Mouse (Mus musculus) neural tube, embryonic 15.5 days (tissue): ENCODE measurements around the gene Fyn. TPM values are rescaled to one million over a fixed set of nuclear protein-coding genes. Genes with fewer than 3 reads are reported as not detected.

ENCODE experiments used
- ATAC-seq: fragments of 200-750 bp; cut with Nextera tagmentation; 2 replicates; pipeline ENCODE4 v1.8.0; 2017; ENCODE audit warnings: mild to moderate bottlenecking, moderate TSS enrichment, moderate library complexity; ENCODE audit not compliant: low FRiP score
- H3K27ac ChIP-seq: fragments of 300-500 bp; sonication (generic); replicated peaks from 2 replicates; pipeline ENCODE4 v1.5.1; 2015; ENCODE audit warnings: mild to moderate bottlenecking, inconsistent platforms
- H3K27me3 ChIP-seq: fragments of 300-500 bp; sonication (generic); replicated peaks from 2 replicates; pipeline ENCODE4 v1.6.1; 2015; ENCODE audit warnings: inconsistent platforms
- H3K36me3 ChIP-seq: fragments of 300-500 bp; sonication (generic); 2 replicates; pipeline ENCODE4 v1.6.1; 2015; ENCODE audit warnings: inconsistent platforms
- H3K4me1 ChIP-seq: fragments of 300-500 bp; sonication (generic); 2 replicates; pipeline ENCODE4 v1.6.1; 2015; ENCODE audit warnings: inconsistent platforms
- H3K4me2 ChIP-seq: fragments of 300-500 bp; sonication (generic); 2 replicates; pipeline ENCODE4 v1.6.1; 2015; ENCODE audit warnings: inconsistent platforms, mild to moderate bottlenecking, moderate library complexity
- H3K4me3 ChIP-seq: fragments of 300-500 bp; sonication (generic); replicated peaks from 2 replicates; pipeline ENCODE4 v1.5.1; 2015; ENCODE audit warnings: mild to moderate bottlenecking, inconsistent platforms
- H3K9ac ChIP-seq: fragments of 300-500 bp; sonication (generic); replicated peaks from 2 replicates; pipeline ENCODE4 v1.6.1; 2015; ENCODE audit warnings: mild to moderate bottlenecking, inconsistent platforms
- H3K9me3 ChIP-seq: fragments of 300-500 bp; sonication (generic); replicated peaks from 2 replicates; pipeline ENCODE4 v1.6.1; 2016; ENCODE audit warnings: inconsistent platforms
- WGBS: fragments of 180-500 bp; shearing (Covaris S2); methylation state at CpG from one replicate; pipeline ENCODE4 v1.1.7; 2015; ENCODE audit warnings: mixed read lengths; 5-methylcytosine and 5-hydroxymethylcytosine counted together
- polyA plus RNA-seq: library from polyadenylated mRNA; unstranded; fragments of >200 nt; fragmentation: Nextera tagmentation; extraction: Ambion mirVana; gene quantifications from 2 replicates; pipeline ENCODE4 v1.2.1, GENCODE M21; 2015

The Fyn gene
- polyA plus RNA-seq, 1 experiment from 2014 or later = 76.5 TPM

DNA sequence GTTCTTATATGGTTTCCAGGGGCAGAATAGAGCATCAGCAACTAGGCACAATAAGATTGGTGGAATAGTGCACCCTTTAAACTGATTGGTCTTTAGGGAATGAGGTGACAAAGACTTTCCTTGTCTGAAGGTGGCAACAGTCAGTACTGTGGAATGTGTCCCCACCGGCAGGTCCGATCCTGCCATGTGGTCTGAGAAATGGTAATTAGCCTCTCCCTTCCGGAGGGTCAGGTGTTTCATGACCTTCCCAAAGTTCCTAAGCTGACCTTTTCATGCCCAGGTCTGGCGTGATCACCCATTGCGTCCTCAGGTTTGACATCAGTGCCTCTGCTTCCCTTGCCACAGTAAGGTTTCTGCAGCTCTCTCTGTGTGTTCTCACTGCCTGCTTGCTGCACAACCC is 134.7 kb downstream of the Fyn start:
- ATAC-seq = no peak
- peak overlapping the region; percentile 82; the same call in 1 of the 2 replicates for H3K27ac ChIP-seq
- no peak overlapping the region for H3K4me2 ChIP-seq

DNA sequence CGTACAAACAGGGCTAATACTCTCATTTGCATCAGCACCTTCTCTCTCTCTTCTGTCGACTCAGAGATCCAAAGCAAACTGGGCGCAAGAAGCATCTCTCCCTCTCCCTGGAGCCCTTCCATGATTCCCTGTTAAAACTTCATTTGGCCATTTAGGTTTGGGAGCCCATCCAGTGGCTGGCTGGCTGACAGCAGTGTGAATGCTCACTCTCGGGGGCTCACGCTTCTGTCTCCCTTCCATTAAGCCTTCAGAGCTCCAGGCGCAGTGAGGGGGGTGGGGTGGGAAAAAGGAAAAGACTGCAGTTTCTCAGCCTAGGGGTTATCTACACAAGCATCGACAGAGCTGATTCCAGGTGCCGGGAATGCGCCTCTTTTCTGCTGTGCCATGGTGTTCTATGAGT is 136.4 kb downstream of the Fyn start:
- peaks cover 84% of the 10 kb centered on the region for H3K4me1 ChIP-seq
- H3K27me3 ChIP-seq = no peaks in the 10 kb centered on the region
- H3K9me3 ChIP-seq = no peaks in the 10 kb centered on the region
- no peaks in the 10 kb centered on the region for H3K36me3 ChIP-seq
- ATAC-seq = no peak
- H3K27ac ChIP-seq = peak overlapping the region; percentile 72
- WGBS = 32% methylated on average over 9 of the region's 9 CpGs
- peak overlapping the region; percentile 7; the same call in 1 of the 2 replicates for H3K4me2 ChIP-seq
- H3K9ac ChIP-seq = no peak overlapping the region
- H3K4me3 ChIP-seq = no peak overlapping the region

More for the DNA sequence above, 134.7 kb downstream of the Fyn start:
- peaks cover 92% of the 10 kb centered on the region for H3K4me1 ChIP-seq
- H3K9me3 ChIP-seq = no peaks in the 10 kb centered on the region
- no peaks in the 10 kb centered on the region for H3K36me3 ChIP-seq
- H3K4me3 ChIP-seq = no peak overlapping the region
- WGBS = 77% methylated on average over 5 of the region's 5 CpGs
- H3K9ac ChIP-seq = no peak overlapping the region
- H3K27me3 ChIP-seq = no peaks in the 10 kb centered on the region

DNA sequence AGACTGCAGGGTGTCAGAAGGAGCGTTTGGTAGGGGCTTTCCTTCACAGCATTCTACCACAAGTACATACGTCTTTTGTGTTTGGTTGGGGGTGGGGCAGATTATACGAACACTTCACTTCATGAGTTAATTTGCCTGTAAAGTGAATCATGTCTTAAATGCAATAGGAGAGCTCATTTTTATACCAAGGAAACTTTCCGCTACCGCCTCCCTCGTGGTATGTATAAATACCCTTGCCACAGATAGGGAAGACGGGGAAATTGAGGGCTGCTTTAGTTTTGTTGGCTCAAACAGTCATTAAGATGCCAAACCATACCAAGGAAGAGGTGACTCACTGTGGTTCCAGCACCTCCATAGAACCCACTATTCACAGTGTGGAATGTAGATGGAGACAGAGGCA is 137.0 kb downstream of the Fyn start:
- H3K4me2 ChIP-seq = no peak overlapping the region
- H3K4me1 ChIP-seq = peaks cover 84% of the 10 kb centered on the region
- H3K9ac ChIP-seq = no peak overlapping the region
- H3K27me3 ChIP-seq = no peaks in the 10 kb centered on the region
- 55% methylated on average over 7 of the region's 7 CpGs for WGBS
- H3K27ac ChIP-seq = peak overlapping the region; percentile 72
- no peaks in the 10 kb centered on the region for H3K36me3 ChIP-seq
- no peaks in the 10 kb centered on the region for H3K9me3 ChIP-seq
- no peak for ATAC-seq
- H3K4me3 ChIP-seq = no peak overlapping the region

DNA sequence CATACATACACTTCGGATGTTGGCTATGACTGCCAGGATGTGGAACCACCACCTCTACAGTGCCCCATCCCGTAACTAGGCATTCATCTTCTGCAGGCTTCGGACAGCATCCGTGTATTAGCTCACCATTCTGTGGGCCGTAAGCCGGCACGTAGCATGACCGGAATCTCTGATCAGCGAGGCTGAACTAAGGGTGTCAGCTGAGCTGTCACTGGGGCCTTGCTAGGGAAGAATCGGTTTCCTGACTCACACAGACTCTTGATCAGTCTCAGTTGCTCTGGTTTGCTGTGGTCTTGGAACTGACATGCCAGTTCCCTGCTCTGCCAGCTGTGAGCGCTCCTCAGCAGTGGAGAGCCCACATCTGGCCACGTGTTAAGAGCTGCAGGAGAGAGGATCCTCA is 137.7 kb downstream of the Fyn start:
- ATAC-seq = peak; percentile 23; the same call in 1 of the 2 replicates
- Histone ChIP-seq H3K27ac (peak overlapping the region; percentile 65), H3K36me3 (no peaks in the 10 kb centered on the region), H3K9ac (no peak overlapping the region), H3K4me2 (no peak overlapping the region), H3K4me3 (no peak overlapping the region), H3K9me3 (no peaks in the 10 kb centered on the region), H3K4me1 (peaks cover 86% of the 10 kb centered on the region), H3K27me3 (no peaks in the 10 kb centered on the region)
- 49% methylated on average over 12 of the region's 12 CpGs for WGBS

DNA sequence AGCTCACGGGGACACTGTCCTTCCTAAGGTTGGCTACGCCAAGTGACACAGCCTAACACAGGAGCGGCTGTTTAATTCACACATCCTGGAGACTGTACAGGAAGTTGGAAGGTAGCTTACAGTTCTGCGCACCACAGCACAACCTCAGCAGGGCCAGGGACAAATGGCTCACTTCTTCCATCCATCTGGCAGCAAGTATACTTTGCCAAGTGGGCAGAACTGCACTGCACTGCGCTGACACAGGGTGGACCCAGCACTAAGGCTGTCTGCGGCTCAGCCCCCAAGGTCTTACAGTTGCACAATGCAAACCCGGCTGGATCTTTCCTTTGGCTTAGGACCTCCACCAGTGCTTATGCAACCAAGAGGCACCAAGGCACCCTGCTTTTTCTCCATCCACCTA is 138.2 kb downstream of the Fyn start:
- 77% methylated on average over 7 of the region's 7 CpGs for WGBS
- Histone ChIP-seq H3K4me3 (no peak overlapping the region), H3K9ac (no peak overlapping the region), H3K27ac (peak overlapping the region; percentile 65), H3K36me3 (no peaks in the 10 kb centered on the region), H3K9me3 (no peaks in the 10 kb centered on the region), H3K4me1 (peaks cover 81% of the 10 kb centered on the region), H3K4me2 (no peak overlapping the region), H3K27me3 (no peaks in the 10 kb centered on the region)
- peak; percentile 18; the same call in 1 of the 2 replicates for ATAC-seq

DNA sequence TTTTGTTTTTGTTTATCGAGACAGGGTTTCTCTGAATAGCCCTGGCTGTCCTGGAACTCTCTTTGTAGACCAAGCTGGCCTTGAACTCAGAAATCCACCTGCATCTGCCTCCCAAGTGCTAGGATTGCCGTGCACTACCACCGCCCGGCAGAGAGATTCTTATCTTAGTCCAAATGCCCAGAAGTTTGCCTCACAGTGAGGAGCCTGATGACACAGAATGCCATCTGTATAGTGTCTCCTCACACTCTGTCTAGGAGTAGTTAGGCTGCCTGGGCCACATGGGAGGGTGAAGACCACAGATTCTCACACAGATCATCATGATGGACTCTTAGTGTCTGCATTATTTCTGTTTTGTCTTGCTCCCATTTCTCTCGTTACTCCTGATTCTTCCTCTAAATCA is 140.1 kb downstream of the Fyn start:
- no peak for ATAC-seq
- Histone ChIP-seq H3K4me3 (no peak overlapping the region), H3K9me3 (no peaks in the 10 kb centered on the region), H3K4me1 (peaks cover 66% of the 10 kb centered on the region), H3K27me3 (no peaks in the 10 kb centered on the region), H3K4me2 (no peak overlapping the region), H3K36me3 (0 out of 2 replicates have a peak, but pooled peaks cover 7% of the 10 kb centered on the region), H3K9ac (no peak overlapping the region), H3K27ac (0 out of 2 replicates have a peak overlapping the region, but pooled peaks have one; percentile 4)
- WGBS = 91% methylated on average over 5 of the region's 5 CpGs

DNA sequence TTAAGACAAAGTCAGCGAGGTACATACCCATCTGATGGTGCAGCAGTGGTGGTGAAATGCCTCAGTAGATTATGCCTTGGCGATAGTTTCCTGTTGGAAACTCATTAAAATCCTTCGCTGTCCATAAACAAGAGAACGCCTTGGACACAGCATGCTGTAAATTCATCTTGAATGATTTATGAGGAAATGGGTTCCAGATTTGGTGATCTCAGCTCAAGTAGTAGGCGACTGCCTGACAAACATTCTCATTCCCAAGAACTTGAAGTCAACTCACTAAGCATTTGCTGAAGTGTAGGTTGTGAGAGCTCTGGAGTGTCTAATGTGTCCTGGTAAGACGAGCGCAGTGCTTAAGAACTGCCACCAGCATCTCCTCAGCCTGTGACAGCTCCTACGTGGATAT is 141.3 kb downstream of the Fyn start:
- H3K27ac ChIP-seq = no peak overlapping the region
- ATAC-seq = no peak
- no peaks in the 10 kb centered on the region for H3K27me3 ChIP-seq
- peaks cover 57% of the 10 kb centered on the region for H3K4me1 ChIP-seq
- H3K4me3 ChIP-seq = no peak overlapping the region
- no peak overlapping the region for H3K9ac ChIP-seq
- H3K9me3 ChIP-seq = no peaks in the 10 kb centered on the region
- WGBS = 65% methylated on average over 8 of the region's 8 CpGs
- H3K36me3 ChIP-seq = 0 out of 2 replicates have a peak, but pooled peaks cover 7% of the 10 kb centered on the region
- no peak overlapping the region for H3K4me2 ChIP-seq

DNA sequence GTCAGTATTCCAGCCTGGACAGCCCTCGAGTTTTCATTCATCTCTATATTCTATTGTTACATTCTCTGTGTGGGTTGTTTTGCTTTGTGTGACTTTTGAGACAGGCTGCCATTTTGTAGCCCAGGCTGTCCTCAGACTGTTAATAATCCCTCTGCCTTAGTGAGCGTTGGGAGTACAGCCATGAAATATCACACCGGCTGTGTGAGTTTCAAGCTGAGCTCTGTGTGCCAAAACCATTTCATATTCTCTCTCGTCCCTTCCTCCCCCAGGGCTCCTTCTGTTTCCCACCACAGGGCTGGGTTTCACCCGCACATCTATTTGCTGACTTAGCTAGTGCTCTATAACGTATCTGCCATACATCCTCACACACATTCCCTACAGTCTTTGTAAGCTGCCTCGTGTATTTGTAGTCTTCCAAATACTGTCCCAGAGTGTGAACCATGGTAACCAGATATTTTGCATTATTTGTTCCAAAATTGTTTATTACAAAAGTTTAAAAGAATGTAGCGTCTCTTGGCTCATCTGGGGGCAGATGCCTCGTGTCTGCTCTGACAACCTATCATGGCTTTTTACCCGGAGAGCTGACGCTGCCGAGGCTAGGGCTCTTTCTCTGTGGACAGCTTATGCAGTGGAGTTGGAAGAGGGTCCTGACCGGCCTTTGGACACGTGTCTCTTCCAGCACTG is 144.1 kb downstream of the Fyn start:
- Histone ChIP-seq H3K4me2 (no peak overlapping the region), H3K4me3 (no peak overlapping the region), H3K36me3 (peaks cover 16% of the 10 kb centered on the region), H3K27me3 (no peaks in the 10 kb centered on the region), H3K9ac (no peak overlapping the region), H3K27ac (no peak overlapping the region), H3K9me3 (no peaks in the 10 kb centered on the region), H3K4me1 (peaks cover 42% of the 10 kb centered on the region)
- 74% methylated on average over 14 of the region's 14 CpGs for WGBS
- no peak for ATAC-seq

DNA sequence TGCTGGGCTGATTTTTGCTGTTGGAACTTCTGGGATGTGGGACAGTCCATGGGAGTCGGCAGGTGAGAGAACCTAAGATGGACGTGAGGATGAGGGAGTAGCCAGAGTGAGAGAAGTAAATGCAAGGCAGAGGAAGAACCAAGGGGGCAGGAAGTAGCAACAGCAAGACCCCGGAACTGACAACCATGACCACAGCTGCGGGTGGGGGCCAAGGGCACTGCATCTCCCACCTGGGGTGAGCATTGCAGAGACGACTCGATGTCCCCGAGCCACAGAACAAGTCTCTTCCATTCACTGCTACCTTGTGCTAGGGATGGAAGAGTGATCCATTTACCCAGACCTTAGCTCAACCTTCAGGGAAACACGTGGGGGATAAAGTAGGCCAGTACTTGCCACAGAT is 146.3 kb downstream of the Fyn start:
- 98% methylated on average over 8 of the region's 8 CpGs for WGBS
- H3K4me1 ChIP-seq = peaks cover 49% of the 10 kb centered on the region
- H3K4me3 ChIP-seq = no peak overlapping the region
- no peak for ATAC-seq
- H3K4me2 ChIP-seq = no peak overlapping the region
- no peak overlapping the region for H3K9ac ChIP-seq
- H3K9me3 ChIP-seq = no peaks in the 10 kb centered on the region
- H3K27me3 ChIP-seq = no peaks in the 10 kb centered on the region
- H3K36me3 ChIP-seq = peaks cover 16% of the 10 kb centered on the region
- no peak overlapping the region for H3K27ac ChIP-seq

DNA sequence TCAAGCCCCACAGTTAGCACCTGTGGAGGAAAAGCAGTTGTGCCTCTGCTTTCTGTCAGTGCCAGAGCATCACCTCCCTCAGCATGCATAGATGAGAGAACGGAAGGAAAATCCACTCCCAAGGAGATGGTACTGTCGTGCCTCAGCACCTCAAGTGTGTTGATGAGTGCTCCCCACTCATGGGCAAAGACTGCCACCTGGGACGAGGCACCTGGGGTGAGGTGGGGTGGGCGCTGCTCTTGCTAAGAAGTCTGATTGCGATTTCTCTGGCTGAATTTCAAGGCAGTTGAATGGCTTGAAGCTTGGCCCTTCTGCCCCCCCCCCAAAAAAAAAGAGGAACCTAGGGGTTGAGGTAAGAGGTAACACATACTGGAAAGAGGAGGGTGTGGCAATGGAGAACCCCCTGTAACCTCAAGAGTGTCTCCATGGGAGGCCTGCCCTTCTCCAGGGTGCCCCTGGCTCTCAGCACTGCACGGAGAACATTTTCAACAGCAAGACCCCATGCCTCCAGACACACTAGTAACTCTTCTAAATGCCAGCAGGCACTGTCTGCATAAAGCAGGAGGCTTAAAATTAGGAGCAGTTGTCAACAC is 148.0 kb downstream of the Fyn start:
- peaks cover 52% of the 10 kb centered on the region for H3K4me1 ChIP-seq
- H3K4me2 ChIP-seq = no peak overlapping the region
- H3K27ac ChIP-seq = no peak overlapping the region; the same call in 1 of the 2 replicates
- H3K9ac ChIP-seq = no peak overlapping the region
- H3K36me3 ChIP-seq = peaks cover 16% of the 10 kb centered on the region
- H3K27me3 ChIP-seq = no peaks in the 10 kb centered on the region
- no peaks in the 10 kb centered on the region for H3K9me3 ChIP-seq
- 74% methylated on average over 6 of the region's 6 CpGs for WGBS
- no peak for ATAC-seq
- H3K4me3 ChIP-seq = no peak overlapping the region

DNA sequence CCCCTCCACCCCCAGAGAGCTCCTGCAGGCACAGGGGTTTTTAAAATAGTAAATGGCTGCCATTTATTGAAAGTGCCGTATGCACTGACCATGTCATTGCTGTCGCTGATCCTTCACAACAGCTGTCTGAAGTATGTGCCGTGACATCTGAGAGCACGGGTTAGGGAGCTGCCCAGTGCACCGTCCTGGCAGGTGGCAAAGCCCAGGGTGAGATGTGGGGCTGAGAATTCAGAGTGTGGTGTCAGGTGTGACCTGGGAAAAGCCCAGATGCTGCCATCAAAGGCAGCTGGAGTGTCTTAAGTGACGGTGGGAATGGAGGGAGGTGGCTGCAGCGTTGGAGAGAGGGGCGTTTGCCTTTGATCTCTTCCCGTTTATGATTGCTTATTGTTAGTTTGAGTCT is 148.7 kb downstream of the Fyn start:
- ATAC-seq = no peak
- peaks cover 14% of the 10 kb centered on the region for H3K36me3 ChIP-seq
- H3K27me3 ChIP-seq = no peaks in the 10 kb centered on the region
- no peak overlapping the region for H3K9ac ChIP-seq
- 0 out of 2 replicates have a peak overlapping the region, but pooled peaks have one; percentile 28 for H3K27ac ChIP-seq
- peaks cover 60% of the 10 kb centered on the region for H3K4me1 ChIP-seq
- 15% methylated on average over 9 of the region's 9 CpGs for WGBS
- H3K9me3 ChIP-seq = no peaks in the 10 kb centered on the region
- no peak overlapping the region for H3K4me2 ChIP-seq
- H3K4me3 ChIP-seq = no peak overlapping the region

DNA sequence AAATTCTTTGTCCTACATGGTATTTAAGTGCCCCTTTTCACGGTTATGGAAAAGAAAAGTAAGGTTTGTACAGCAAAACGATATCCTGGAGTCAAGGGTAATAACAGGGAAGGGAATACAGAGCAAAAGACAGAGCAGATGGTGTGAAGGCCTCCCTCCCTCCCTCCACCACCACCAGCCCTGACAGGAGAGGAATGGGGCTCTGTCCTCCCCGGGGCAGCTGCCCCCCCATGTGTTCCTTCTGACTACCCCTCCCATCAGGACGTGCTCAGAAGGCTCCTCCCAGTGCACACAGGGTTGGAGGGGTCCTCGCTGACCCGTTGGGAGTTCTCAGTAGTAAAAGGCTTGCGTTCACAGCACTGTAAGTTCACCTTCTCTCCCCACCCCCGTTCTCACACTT is 149.6 kb downstream of the Fyn start:
- peak overlapping the region; percentile 28; the same call in 1 of the 2 replicates for H3K27ac ChIP-seq
- no peak overlapping the region for H3K9ac ChIP-seq
- no peaks in the 10 kb centered on the region for H3K27me3 ChIP-seq
- H3K4me2 ChIP-seq = no peak overlapping the region
- H3K9me3 ChIP-seq = no peaks in the 10 kb centered on the region
- peaks cover 64% of the 10 kb centered on the region for H3K4me1 ChIP-seq
- no peak overlapping the region for H3K4me3 ChIP-seq
- 24% methylated on average over 8 of the region's 8 CpGs for WGBS
- ATAC-seq = no peak
- H3K36me3 ChIP-seq = peaks cover 12% of the 10 kb centered on the region
